Mouse (Mus musculus) heart, adult 8-10 months (tissue): ENCODE data around the gene Cdkal1. TPM values are rescaled to one million over a fixed set of nuclear protein-coding genes. Genes with fewer than 3 reads are reported as not detected.

Experiments used
- DNase-seq: peaks from one replicate; pipeline ENCODE4 v3.0.0; 2022; ENCODE audit warnings: low spot score
- total RNA-seq, 4 experiments: library from RNA; stranded (reverse); gene quantifications; 2 replicates each; pipeline ENCODE4 v1.2.4; 2022

Cdkal1 gene
- total RNA-seq: 10 to 100 TPM; 27.5 to 31.3 (median 30.8) TPM

DNA sequence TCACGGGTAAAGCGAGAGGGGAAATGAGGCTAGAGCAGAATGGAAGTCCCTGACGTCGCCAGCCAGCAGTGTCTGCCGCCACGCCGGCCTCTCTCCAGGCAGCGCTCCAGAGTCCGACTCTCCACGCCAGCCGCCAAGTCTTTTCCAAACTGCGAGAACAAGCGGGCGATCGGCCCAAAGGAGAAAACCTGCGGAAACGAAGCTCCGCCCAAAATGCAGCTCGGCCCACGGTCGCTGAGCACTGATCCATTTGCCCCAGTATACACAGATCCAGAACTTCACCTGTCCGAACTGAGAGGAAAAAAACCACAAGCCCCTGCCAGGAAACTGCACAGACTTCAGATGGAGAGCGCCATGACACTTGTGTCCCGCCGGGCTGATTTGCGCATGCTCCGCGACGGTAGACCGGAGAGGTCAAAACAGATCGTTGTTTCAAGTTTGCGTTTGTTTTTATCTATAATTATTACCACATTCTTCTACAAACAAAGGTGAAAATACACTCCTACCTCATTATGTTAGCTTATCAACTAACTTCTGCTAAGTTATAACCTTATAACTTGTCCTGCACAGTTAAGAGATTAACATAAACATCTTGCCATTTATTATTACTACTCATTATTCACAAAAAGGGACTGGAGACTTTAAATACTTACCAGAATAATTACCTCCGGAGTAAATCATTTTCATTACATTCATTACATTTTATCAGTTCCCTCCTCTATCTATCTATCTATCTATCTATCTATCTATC lies at the start of gene Cdkal1:
Gene Cdkal1 (minus strand): TSS at position 394 of the 751 bp plus-strand sequence.
- DNase-seq: peak; percentile 91

DNA sequence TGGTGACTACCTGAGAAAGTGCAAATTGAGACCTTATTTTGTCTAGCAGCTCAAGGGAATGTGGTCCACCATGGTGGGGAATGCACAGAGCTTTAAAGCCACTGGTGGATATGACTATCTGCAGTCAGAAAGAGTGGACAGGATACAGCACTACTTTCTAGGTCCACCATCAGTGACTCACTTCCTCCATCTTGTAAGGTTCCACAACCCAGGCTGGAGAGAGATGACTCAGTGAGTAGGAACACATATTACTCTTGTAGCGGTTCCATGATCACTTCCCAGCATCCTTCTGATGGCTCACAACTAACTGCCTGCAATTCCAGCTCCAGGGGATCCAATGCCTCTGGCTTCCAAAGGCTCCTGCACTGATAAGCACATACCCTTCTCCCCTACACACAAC lies 47.9 kb upstream of the Cdkal1 start:
- DNase-seq: no peak

DNA sequence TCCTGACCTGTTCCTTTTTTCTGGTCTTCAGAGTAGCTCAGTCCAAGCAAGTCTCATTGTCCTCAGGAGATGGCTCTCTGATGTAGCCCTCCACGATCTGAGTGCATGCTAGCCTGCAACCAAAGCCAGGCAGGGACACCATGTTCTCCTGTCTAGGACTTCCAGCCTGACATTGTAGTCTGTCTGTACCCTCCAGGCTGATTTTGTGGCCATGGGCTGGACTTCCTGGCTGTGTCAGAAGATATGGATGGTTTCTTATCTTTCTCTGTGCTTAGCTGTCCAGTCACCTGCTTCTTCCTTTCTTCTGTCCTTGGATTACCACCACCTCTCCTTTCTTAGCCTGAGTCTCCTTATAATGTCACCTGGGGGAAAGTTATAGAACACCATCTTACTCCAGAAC lies 47.2 kb upstream of the Cdkal1 start:
- DNase-seq: no peak

DNA sequence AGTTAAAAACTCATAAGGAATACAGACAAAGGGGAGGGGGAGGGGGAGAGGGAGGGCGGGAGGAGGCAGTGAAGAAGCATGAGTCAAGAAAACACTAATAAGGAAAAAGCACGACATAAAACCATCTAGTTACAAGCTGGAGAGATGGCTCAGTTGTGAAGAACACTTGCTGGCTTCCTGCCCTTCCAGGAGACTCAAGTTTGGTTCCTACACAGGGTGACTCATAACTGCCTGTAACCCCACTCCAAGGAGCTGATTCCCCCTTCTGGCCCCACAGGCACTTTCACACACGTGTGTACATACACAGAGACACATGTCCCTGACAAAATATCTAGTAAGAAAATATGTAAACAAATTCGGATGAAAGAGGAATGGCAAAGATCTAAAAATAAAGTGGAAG lies 46.2 kb upstream of the Cdkal1 start:
- no peak for DNase-seq

DNA sequence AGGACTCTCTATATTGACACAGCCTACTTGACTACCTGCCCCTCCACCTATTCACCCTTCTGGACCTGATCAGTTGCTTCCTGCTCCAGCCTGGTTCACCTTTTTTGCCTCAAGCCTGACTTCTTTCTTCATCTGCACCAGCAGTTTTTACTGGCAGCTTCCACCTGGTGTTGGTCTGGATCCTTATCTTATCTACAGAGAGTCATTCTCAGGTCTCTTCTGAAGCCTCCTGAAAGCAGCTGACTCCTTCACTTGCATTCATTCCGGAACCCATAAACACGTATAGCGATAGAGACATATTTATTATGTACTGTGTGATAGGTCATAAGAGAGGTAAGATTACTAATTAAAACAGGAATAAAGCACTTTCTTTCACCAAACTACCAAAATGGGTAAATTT lies 11.3 kb upstream of the Cdkal1 start:
- no peak for DNase-seq

DNA sequence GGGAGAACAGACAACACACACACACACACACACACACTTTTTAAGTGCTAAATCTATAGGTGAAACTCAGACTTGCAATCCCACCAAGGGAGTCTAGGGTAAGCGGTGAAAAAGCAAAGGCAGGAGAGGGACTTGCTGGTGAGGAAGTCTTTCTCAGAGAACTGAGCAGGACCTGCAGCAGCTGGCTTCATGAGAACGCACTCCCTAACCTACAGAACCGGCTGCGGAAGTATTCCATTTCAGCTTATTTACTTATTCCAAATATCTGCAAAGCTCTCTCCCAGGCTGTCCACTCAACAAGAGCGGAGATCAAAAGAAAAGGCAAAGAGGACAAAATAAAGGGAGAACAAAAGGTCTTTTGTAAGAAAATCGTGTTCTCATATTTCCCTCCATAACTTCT lies 8.9 kb upstream of the Cdkal1 start:
- no peak for DNase-seq

DNA sequence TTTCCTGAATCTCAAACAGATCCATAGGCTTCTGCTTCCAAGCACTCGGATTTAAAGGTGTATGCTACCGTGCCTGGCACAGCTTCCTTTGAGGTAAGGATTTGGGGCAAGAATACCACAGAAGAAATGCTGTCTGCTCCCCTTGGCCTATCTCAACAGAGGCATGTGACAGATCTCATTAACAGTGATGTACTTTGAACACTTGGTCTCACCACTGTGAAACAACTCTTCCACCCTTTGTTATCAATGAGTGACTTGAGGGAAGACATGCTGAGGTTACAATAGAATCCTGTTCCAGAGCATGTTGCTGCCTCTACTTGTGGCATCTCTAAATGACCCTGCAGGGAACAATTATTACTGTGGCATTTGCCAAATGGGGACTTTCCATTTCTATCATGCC lies 4.6 kb upstream of the Cdkal1 start:
- no peak for DNase-seq

DNA sequence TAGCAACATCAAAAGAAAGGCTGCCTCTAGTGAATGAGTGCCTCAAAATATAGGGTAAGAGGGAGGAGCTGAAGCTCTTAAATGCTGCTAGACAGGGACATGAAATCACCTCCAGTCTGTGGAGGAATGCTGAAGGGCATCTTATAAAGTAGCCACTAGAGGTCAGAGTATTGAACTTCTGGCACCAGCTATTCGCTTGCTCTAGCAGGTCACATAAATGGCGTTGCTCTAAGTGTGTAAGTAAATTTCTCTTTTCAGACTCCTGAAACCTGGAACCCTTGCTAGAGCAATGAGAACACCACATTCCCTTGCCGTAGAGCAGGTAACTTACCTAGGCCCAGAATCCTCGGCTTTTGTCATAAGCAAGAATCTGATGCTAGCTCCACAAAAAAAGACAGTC lies 2.0 kb upstream of the Cdkal1 start:
- peak; percentile 39 for DNase-seq

DNA sequence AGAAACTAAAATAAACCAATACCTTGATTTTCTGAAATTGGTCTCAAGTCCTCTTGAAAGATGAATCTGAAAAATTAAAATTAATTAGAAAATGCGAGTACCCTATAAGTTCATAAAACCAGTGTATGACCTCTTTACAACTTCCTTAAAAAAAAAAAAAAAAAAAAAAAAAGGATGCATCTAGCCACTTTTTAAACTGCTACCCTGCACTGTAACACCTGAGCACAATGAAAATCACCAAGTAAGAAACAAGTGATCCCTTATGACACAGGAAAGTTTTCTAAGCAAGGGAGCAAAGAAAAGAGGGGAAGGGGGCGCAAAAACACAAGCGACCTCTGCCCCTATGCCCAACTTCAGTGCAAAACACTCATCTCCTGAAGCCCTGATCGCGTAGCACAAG lies 598 bp downstream of the Cdkal1 start:
- DNase-seq: no peak

DNA sequence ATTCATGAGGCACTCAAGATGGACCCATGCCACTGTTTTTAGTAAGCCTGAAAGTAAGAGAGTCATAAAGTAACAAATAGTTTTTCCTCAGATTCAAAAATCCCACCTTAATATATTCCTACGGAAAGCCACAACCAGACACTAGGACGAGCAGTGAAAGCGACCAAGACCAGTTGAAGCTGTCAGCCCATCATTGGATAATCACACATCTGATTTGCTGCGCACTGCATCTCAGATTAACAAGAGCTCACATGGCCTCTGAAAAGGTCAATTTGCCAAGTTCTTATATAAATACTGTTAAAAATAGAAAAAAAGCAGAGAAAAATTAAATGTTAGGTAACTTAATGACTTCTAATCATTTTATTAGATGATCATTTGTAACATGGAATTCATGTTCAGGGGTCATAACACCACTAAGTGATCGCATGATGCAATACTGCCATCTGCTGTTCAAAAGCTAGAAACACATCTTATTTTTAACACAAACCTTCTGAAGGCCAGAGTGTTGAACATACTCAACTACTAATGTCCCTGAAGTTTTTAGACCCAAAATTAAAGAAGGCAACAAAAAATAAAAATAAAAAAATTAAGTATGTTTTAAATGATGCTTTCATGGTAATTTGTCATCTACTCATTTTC lies 16.9 kb downstream of the Cdkal1 start:
- DNase-seq: peak; percentile 31

DNA sequence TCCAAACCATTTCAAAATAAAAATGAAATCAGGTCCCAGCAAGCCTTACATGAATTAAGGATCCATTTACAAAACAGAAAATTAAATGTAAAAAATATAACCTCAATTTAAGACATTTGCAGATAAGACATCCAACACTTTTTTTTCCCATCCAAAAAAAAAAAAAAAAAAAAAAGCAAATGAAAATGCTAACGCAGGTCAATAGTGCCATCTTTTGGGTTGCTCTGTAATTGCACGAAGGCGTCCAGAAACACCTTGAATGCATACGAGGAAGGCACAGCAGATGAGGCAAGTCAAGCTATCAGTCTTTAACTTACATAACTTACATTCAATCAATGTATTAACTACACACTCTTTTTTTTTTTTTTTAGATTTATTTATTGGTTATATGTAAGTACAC lies 20.3 kb downstream of the Cdkal1 start:
- peak; percentile 25 for DNase-seq

DNA sequence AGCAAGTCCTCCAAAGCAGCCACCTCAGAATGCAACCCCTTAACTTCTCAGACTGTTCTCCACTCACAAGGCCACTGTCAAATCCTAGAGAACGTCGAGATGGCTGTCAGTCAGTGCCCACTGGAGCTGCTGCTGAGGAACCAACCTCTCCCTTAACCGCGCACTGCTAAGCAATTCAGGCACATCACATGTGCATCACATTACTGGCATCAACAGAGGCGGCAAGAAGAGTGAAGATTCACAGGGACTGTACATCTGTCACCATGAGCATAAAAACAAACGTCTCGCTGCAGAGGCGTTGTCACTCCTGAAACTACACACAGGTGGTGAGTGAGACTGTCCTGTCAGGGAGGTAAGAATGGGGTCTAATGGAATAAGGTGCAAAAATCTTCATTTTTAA lies 21.7 kb downstream of the Cdkal1 start:
- no peak for DNase-seq

DNA sequence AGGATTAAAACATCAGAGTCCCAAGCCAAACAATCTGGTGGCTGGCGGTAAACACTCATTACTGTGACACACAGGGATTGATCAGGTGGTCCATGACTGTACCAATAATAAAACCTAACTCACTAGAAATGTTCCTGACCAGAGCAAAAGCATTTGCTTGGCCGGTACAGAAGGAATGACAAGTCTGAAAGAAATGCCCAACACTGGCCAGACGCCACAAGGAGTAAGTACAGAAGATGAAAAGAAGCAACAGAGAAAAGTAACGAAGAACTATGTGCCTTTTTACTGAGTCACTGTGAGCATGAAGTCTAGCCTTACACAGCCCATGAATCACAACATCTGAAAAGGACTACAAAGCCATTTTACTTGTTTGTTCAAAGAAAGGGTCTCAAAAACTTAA lies 24.3 kb downstream of the Cdkal1 start:
- no peak for DNase-seq

DNA sequence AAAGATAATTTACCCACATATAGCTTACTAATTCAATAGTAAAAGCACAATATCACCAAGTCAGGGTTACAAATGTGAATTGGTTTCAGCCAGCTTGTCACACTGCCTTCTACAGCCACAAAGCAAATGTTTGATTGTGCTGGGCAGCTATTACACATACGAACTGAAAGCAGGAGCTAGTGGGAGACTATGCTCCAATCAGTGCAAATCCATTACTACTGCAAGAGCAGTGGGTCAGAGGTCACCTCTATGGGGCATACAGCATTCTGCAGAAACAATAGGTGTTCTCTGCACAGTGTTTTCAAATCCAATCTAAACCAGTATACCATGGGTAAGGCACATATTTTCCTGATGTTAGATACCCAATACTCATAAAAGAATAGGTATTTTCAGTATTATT lies 27.4 kb downstream of the Cdkal1 start:
- DNase-seq: no peak

DNA sequence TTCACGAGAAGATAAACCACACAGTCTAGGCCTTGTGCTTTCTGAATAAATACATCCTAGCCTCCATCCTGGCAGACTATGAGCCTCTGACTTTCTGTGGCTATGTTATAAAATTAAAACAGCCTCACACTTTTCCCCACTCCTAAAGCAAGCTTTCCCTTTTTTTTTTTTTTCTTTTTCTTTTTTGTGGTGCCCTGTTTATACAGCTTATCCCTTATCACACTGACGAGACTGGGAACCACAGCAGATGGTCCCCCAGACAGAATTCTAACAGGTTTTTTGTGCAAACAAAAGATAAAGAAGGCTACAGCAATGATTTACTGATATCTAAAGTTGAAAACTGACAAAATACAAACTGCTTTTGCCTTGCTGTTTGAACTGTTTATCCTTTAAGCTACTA lies 29.0 kb downstream of the Cdkal1 start:
- no peak for DNase-seq

DNA sequence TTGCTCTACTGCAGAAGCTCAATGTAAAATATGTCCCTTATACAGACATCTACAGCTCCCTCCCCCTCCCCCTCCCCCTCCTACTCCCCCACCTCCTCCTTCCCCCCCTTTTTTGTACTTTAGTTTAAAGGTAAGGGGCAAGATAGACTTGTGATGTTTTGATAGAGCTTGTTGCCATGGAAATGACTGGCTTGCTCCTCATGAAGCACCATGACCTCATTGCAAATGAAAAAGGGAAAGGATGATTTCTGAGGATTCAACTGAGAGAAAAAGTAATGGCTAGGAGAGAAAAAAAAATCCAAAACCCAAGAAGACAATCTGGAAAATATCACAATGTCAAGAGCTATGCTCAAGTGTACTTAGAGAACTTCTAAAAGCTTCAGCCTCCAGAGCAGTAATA lies 29.4 kb downstream of the Cdkal1 start:
- DNase-seq: no peak

DNA sequence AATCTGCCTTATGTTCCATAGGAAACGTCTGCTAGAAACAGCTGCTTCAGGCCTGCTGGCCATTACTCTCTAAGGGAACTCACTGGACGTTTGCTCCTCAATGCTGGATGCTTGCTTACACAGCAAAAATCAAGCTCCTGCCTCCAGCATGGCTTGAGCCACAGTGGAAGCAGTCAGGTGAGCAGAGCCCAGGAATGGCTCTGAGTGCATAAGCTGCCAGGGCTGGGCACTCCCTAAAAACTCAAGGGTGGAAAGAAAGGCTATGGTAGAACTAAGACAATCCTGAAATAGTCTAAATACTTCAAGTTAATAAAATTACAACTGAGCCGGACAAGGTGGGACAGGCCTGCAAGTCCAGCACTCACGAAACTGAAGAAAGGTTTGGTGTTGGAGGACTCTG lies 30.7 kb downstream of the Cdkal1 start:
- DNase-seq: no peak

DNA sequence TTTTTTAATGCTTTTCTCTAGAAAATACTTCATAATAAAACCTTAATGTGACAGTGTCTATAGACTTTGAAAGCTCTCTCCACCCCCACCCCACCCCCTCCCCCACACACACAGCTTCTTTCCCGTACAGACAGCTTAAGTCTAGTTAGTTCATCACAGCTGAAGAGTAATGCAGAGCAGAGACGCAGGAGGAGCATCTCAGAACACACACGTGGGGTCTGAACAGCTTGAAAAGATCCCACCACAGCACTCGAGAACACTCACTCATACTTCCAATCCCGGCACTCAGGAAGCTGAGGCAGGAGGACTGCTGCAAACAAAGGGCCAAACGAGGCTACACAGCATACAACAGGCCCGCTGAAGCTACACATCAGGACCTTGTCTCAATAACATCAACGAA lies 31.1 kb downstream of the Cdkal1 start:
- no peak for DNase-seq

DNA sequence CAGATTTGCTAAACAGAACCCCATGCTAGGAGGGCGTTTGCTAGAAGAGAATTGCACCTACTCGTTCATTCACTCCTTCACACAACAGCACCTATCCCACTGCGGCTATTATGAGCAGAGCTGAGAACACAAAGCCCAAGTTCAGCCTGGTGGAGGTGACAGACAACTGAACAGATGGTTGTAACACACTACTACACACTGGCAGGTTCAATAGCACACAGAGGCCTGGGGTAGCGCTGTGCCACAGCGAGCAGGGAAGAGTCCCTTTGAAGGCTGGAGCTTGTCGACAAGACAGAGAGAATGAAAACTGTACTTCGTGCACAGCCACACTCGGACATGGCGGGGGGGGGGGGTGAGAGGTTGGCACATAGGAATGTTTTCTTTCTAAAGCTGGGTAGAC lies 31.6 kb downstream of the Cdkal1 start:
- no peak for DNase-seq

DNA sequence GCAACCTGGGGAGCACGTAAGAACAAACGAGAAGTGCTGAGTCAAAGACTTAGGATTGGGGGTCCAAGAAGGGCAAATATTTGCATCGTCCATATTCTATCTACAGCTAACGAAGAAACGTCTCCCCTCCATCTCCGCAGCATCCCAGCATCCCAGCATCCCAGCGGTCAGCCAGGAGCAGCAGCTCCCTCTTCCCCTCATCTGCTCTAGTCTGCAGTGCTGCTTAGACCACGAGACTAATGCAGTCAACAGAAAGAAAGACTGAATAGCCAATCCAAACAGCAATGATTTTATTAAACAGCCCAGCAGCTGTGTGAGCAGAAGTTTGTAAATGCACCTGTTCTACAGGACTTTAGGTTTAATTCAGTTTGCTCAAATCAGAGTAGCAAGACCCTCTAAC lies 32.0 kb downstream of the Cdkal1 start:
- DNase-seq: no peak

DNA sequence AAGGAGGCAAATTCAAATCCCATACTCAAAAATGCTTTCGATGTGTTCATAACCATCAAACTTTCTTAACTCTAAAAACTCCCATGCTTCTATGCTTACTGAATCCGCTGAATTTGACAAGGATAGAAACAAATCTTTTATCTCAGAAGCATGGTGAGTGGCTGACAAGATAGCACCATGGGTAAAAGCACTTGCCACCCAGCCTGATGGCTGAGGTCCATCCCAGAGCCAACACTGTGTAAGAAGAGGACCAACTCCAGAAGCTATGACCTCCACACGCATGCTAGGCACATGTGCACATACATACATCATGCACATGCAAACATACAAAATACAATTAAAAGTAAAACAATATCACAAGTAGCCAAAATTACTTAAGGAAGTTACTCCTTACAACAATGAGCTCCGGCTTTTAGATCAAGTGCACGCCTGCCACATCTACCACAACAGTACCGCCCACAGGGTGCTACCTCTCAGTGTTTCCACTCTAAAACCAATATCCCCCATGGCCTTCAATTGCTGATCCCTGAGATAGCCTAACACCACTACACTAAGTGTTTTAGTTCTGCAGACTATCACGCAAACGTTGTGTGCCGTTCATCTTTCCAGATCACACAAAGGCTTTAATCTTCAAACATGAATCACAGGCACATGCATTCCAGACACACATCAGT lies 35.4 kb downstream of the Cdkal1 start:
- DNase-seq: no peak

DNA sequence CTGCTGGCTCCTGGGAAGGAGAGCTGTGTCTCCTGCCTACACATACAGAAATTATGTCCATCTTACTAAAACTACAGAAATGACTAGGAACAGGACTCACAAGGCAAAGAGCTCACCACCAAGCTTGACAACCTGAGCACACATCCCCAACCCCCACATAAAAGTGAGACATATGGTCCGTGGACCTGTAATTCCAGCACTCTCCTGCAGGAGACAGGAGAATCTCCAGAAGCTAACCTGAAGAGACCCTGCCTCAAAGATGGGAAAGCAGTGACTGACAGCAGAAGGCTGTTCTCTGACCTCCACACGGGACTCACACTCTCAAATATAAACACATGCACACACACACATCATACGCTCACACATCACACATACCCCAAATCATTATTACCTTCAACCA lies 36.3 kb downstream of the Cdkal1 start:
- no peak for DNase-seq

DNA sequence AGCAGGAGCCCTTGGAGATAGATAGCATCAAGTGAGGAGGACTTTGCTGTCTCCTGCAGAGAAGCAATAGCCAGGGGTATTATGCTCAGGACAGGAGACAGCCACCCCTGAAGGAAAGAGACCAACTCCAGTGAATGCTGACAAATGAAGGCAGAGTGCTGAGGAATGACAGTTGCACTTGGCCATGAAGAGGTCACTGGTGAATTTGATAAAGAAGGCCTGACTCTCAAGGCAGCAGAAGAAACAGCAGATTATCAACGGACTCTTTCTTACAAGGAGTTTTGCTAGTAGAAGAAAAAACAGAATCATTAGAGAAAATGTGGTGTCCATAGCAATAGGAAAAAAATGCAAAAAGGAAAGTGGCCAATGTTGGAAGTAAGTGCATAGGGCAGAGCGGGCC lies 37.2 kb downstream of the Cdkal1 start:
- no peak for DNase-seq
